1 mouse cellular context compared by ENCODE assay signal in the genomic region with DNA sequence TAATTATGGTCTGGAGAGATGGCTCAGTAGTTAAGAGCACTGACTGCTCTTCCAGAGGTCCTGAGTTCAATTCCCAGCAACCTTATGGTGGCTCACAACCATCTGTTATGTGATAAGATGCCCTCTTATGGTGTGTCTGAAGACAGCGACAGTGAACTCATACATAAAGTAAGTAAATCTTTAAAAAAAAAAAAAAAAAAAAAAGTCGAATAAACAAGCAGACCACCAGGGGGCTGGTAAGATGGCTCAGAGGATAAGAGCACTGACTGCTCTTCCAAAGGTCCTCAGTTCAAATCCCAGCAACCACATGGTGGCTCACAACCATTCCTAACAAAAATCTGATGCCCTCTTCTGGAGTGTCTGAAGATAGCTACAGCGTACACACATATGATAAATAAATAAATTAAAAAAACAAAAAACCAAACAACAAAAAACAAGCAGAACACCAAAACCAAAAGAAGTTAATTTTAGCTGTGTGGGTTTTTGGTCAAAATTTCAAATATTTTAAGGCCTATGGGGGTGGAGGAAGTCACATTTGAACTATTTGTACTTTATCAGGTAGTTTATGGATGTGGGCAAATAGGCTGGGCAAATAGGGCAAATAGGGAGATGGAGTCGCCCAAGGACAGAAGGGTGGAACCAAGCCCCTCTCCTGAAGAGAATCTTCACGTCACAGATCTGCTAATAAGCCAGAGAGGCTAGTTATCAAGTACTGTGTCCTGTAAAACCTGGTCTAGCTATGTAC.
TF ChIP-seq lines count a peak whose summit lies in the region.

No protein-coding gene starts in this region.

TF ChIP-seq in MEL, 35 proteins besides CTCF, POLR2A, EP300 and RAD21:
- TF ChIP-seq POLR2AphosphoS2 (IDR thresholded peaks at IDR 0.05; ENCODE audit: low read length) (peak; percentile 43), ZNF384 (IDR thresholded peaks at IDR 0.05; ENCODE audit: low read depth, low read length) (peak; percentile 64), CHD1 (IDR thresholded peaks at IDR 0.05; ENCODE audit: low read depth, low read length) (0 out of 2 replicates have a peak, but pooled peaks have one; percentile 8), ZMIZ1 (IDR thresholded peaks at IDR 0.05; ENCODE audit: low read depth, low read length) (0 out of 2 replicates have a peak, but pooled peaks have one; percentile 53)
